In genomic region chr19:44207079-44207478, GRCm38 (mm10) we compare ENCODE assay signal across 22 mouse cellular contexts. TPM values are rescaled to one million over a fixed set of nuclear protein-coding genes. Genes with fewer than 3 reads are reported as not detected.
DNase-seq lines count a peak whose midpoint lies in the region; ATAC-seq and TF ChIP-seq lines count a peak whose summit lies in the region.
"Had no signal": no experiment of that assay in that cellular context is flagged by ENCODE, and none has a peak within 500 bp of the region (broad histone marks: within the 10 kb centered on the region; RNA-seq: fewer than 3 reads in every experiment).

No protein-coding gene starts in this region.

- H3K27me3 ChIP-seq in kidney, postnatal 0 days (ENCODE audit: insufficient read depth, low read length): no peaks in the 10 kb centered on the region
- H3K27me3 ChIP-seq: embryonic facial prominence, embryonic 15.5 days; hindbrain, embryonic 13.5 days; stomach, embryonic 15.5 days had no signal

- no peak overlapping the region for H3K27ac ChIP-seq in kidney, postnatal 0 days
- no peak overlapping the region for H3K27ac ChIP-seq in bone marrow macrophage, adult 2 months (ENCODE audit: insufficient read depth, low read depth, low read length)
- H3K27ac ChIP-seq: embryonic facial prominence, embryonic 15.5 days; forebrain, embryonic 10.5 days; hindbrain, embryonic 13.5 days; midbrain, embryonic 10.5 days; stomach, embryonic 15.5 days had no signal

- no peak for TF ChIP-seq POLR2A in bone marrow macrophage, adult 2 months (IDR thresholded peaks at IDR 0.05; ENCODE audit: borderline replicate concordance, low read depth, low read length)

- TF ChIP-seq CTCF in kidney, postnatal 0 days (IDR thresholded peaks at IDR 0.05; ENCODE audit: low read depth): peak; percentile 36; the same call in 1 of the 2 replicates
- peak; percentile 45 for TF ChIP-seq CTCF in bone marrow macrophage, adult 2 months (IDR thresholded peaks at IDR 0.05; ENCODE audit: low read depth, low read length)

- DNase-seq in kidney, postnatal 0 days (ENCODE audit: low spot score): no peak
- no peak for DNase-seq in kidney, adult 9 months
- peak; percentile 12 for DNase-seq in thymus, postnatal 25 days
- DNase-seq in thymus, postnatal 10 days (ENCODE audit: low spot score in 2 of 2): no peak
- no peak for DNase-seq in adrenal gland, adult 8-10 months
- DNase-seq in embryo, embryonic 10 days (ENCODE audit: low spot score): no peak
- DNase-seq: adrenal gland, adult 2 months; cerebellum, adult 8-10 months; gastrocnemius, postnatal 10 days; left cerebral cortex, postnatal 4 days; lung, postnatal 14 days; spleen, adult 18-20 months had no signal

- ATAC-seq in kidney, postnatal 0 days (replicated peaks; ENCODE audit: low FRiP score, low read depth): no peak

- H3K9ac ChIP-seq in kidney, postnatal 0 days (ENCODE audit: low read depth, low read length): no peak overlapping the region
- H3K9ac ChIP-seq: embryonic facial prominence, embryonic 15.5 days; hindbrain, embryonic 13.5 days; stomach, embryonic 15.5 days had no signal

- no peak overlapping the region for H3K4me3 ChIP-seq in kidney, postnatal 0 days (replicated peaks; ENCODE audit: low read depth, low read length)
- H3K4me3 ChIP-seq in bone marrow macrophage, adult 2 months (ENCODE audit: insufficient read depth, low read length): no peak overlapping the region
- H3K4me3 ChIP-seq: embryonic facial prominence, embryonic 15.5 days; forebrain, embryonic 10.5 days; hindbrain, embryonic 13.5 days; midbrain, embryonic 10.5 days; stomach, embryonic 15.5 days had no signal

- no peaks in the 10 kb centered on the region for H3K36me3 ChIP-seq in kidney, postnatal 0 days (ENCODE audit: insufficient read depth, low read length)
- H3K36me3 ChIP-seq: embryonic facial prominence, embryonic 15.5 days; forebrain, embryonic 10.5 days; hindbrain, embryonic 13.5 days; midbrain, embryonic 10.5 days; stomach, embryonic 15.5 days had no signal

- no peaks in the 10 kb centered on the region for H3K4me1 ChIP-seq in kidney, postnatal 0 days (replicated peaks; ENCODE audit: insufficient read depth, low read length)
- no peaks in the 10 kb centered on the region for H3K4me1 ChIP-seq in bone marrow macrophage, adult 2 months (ENCODE audit: control insufficient read depth, insufficient read depth, low read length)
- H3K4me1 ChIP-seq: embryonic facial prominence, embryonic 15.5 days; hindbrain, embryonic 13.5 days; midbrain, embryonic 10.5 days; stomach, embryonic 15.5 days had no signal

- WGBS in kidney, postnatal 0 days: 74% methylated on average over 2 of the region's 2 CpGs

- H3K9me3 ChIP-seq in kidney, postnatal 0 days (replicated peaks; ENCODE audit: low read length): no peaks in the 10 kb centered on the region
- H3K9me3 ChIP-seq: embryonic facial prominence, embryonic 15.5 days; forebrain, embryonic 10.5 days; hindbrain, embryonic 13.5 days; stomach, embryonic 15.5 days had no signal

- no peak overlapping the region for H3K4me2 ChIP-seq in kidney, postnatal 0 days (ENCODE audit: low read length)
- H3K4me2 ChIP-seq: embryonic facial prominence, embryonic 15.5 days; hindbrain, embryonic 13.5 days; stomach, embryonic 15.5 days had no signal

RNA-seq across cellular contexts. Expression of gene Scd3, which starts 4.0 kb away (rescaled TPM):
- polyA plus RNA-seq in kidney, postnatal 0 days (2015; fragmentation: Nextera tagmentation; extraction: Ambion mirVana): 0.28 and 0.66 TPM in 2 replicates
- polyA plus RNA-seq in bone marrow macrophage, adult 2 months (2012; ENCODE audit: insufficient read depth, insufficient read length, missing spikeins): not detected in 2 replicates
- under 1 TPM in 3 of 4 experiments, not detected in 1; 0.06 to 0.31 (median 0.12) TPM for total RNA-seq in adrenal gland, adult 8-10 months (2022)
- total RNA-seq: gastrocnemius, postnatal 10 days; liver, adult 2 months had no signal
- polyA plus RNA-seq: adrenal gland, adult 2 months had no signal

RNA-seq across cellular contexts. Expression of gene Pkd2l1, which starts 14.8 kb away (rescaled TPM):
- polyA plus RNA-seq in kidney, postnatal 0 days (2015; fragmentation: Nextera tagmentation; extraction: Ambion mirVana): 0.08 TPM in 1 of 2 replicates, not detected in the other
- polyA plus RNA-seq in bone marrow macrophage, adult 2 months (2012; ENCODE audit: insufficient read depth, insufficient read length, missing spikeins): not detected in 2 replicates
- total RNA-seq in adrenal gland, adult 8-10 months (2022): not detected
- total RNA-seq: adrenal gland, adult 2 months; gastrocnemius, postnatal 10 days; left cerebral cortex, postnatal 4 days; liver, adult 2 months had no signal
- polyA plus RNA-seq: adrenal gland, adult 2 months; embryonic facial prominence, embryonic 15.5 days; heart, postnatal 0 days; kidney, embryonic 16.5 days; liver, adult 2 months; midbrain, embryonic 10.5 days; stomach, embryonic 15.5 days; urinary bladder, adult 2 months had no signal
